ENCODE assay signal across 9 mouse cellular contexts in genomic region chr16:6502219-6502618, GRCm38 (mm10).
DNase-seq lines count a peak whose midpoint lies in the region; ATAC-seq and TF ChIP-seq lines count a peak whose summit lies in the region.
"Had no signal": no experiment of that assay in that cellular context is flagged by ENCODE, and none has a peak within 500 bp of the region (broad histone marks: within the 10 kb centered on the region; RNA-seq: fewer than 3 reads in every experiment).

No protein-coding gene starts in this region.

- TF ChIP-seq CTCF in Patski (IDR thresholded peaks at IDR 0.05), result peak; percentile 49
- TF ChIP-seq CTCF in thymus, adult 2 months (IDR thresholded peaks at IDR 0.05; ENCODE audit: borderline replicate concordance, control insufficient read depth, extremely low read depth, insufficient read depth, low read length, poor library complexity), result no peak

- H3K4me3 ChIP-seq in kidney, embryonic 15.5 days (replicated peaks), result no peak overlapping the region
- H3K4me3 ChIP-seq in thymus, adult 2 months (ENCODE audit: control insufficient read depth, insufficient read depth, low read length), result no peak overlapping the region
- H3K4me3 ChIP-seq: myocyte had no signal

- no peak for ATAC-seq in kidney, embryonic 15.5 days (replicated peaks; ENCODE audit: low FRiP score)
- no peak for ATAC-seq in Patski
- ATAC-seq in megakaryocyte-erythroid progenitor cell, adult 5-6 weeks (replicated peaks; ENCODE audit: low FRiP score, low TSS enrichment, poor library complexity, severe bottlenecking), result peak; percentile 59; the same call in 1 of the 2 replicates

- no peak overlapping the region for H3K27ac ChIP-seq in kidney, embryonic 15.5 days
- no peak overlapping the region for H3K27ac ChIP-seq in thymus, adult 2 months (ENCODE audit: control insufficient read depth, insufficient read depth, low read length)

- no peak overlapping the region for H3K9ac ChIP-seq in kidney, embryonic 15.5 days

- peak; percentile 25 for DNase-seq in kidney, adult 18-20 months
- DNase-seq in 3T3-L1 (ENCODE audit: low read depth, low spot score), result peak; percentile 31
- no peak for DNase-seq in Patski (ENCODE audit: low read depth, low spot score)
- peak; percentile 10 for DNase-seq in embryo, embryonic 9.5 days (ENCODE audit: extremely low spot score)
- no peak for DNase-seq in thymus, adult 2 months
- no peak for DNase-seq in thymus, postnatal 25 days

- H3K36me3 ChIP-seq in kidney, embryonic 15.5 days, result no peaks in the 10 kb centered on the region
- H3K36me3 ChIP-seq in thymus, adult 2 months (ENCODE audit: control insufficient read depth, insufficient read depth, low read length), result no peaks in the 10 kb centered on the region

- no peak for TF ChIP-seq POLR2A in thymus, adult 2 months (IDR thresholded peaks at IDR 0.05; ENCODE audit: control insufficient read depth, extremely low read depth, insufficient read depth, low read length, poor library complexity)

- H3K4me1 ChIP-seq in kidney, embryonic 15.5 days, result no peaks in the 10 kb centered on the region
- H3K4me1 ChIP-seq in thymus, adult 2 months (replicated peaks; ENCODE audit: control insufficient read depth, insufficient read depth, low read length), result no peaks in the 10 kb centered on the region

- POLR2A ChIA-PET in Patski (lab: Charles Lee), result no interaction called here

- WGBS in kidney, embryonic 15.5 days, result 29% methylated on average over 8 of the region's 8 CpGs
- WGBS in thymus, adult 2 months, result 30% methylated on average over 8 of the region's 8 CpGs

- no peak overlapping the region for H3K4me2 ChIP-seq in kidney, embryonic 15.5 days

- H3K27me3 ChIP-seq in kidney, embryonic 15.5 days, result no peaks in the 10 kb centered on the region
- H3K27me3 ChIP-seq in Patski, result no peaks in the 10 kb centered on the region
- no peaks in the 10 kb centered on the region for H3K27me3 ChIP-seq in thymus, adult 2 months (ENCODE audit: control insufficient read depth, insufficient read depth, low read length)

- CTCF ChIA-PET in Patski (lab: Charles Lee), result interaction anchor here (0.8 to 3.0 kb wide), 5 partner anchors 9 to 548 kb away, joined by 3 to 14 read pairs (median 4); no protein-coding TSS in a partner anchor

- in situ Hi-C loops in Patski (cut with MboI; ENCODE audit: low pct_unique_long_range_greater_than_20kb), result loop anchor here (10.0 kb wide), 1 partner anchor 773 kb away; no protein-coding TSS in a partner anchor

- no peaks in the 10 kb centered on the region for H3K9me3 ChIP-seq in kidney, embryonic 15.5 days (replicated peaks)

Comparison
In these comparisons a context has a peak if more than half of its experiments do, and no peak if none do; other contexts are left out.
1. DNase-seq: peak in kidney, adult 18-20 months (single experiment), 3T3-L1 (single experiment) and embryo, embryonic 9.5 days (single experiment); none in Patski (single experiment), thymus, adult 2 months (single experiment) and thymus, postnatal 25 days (single experiment).